Mouse (Mus musculus) midbrain, embryonic 15.5 days (tissue): ENCODE data around the gene Galnt9. TPM values are rescaled to one million over a fixed set of nuclear protein-coding genes. Genes with fewer than 3 reads are reported as not detected.

Experiments
- ATAC-seq: fragments of 200-750 bp; cut with Nextera tagmentation; replicated peaks from 2 replicates; pipeline ENCODE4 v1.8.0; 2017; ENCODE audit warnings: moderate TSS enrichment
- H3K27ac ChIP-seq: fragments of 300-500 bp; sonication (generic); 2 replicates; pipeline ENCODE4 v1.5.1; 2015; ENCODE audit warnings: mild to moderate bottlenecking, inconsistent platforms
- H3K27me3 ChIP-seq: fragments of 300-500 bp; sonication (generic); replicated peaks from 2 replicates; pipeline ENCODE4 v1.6.1; 2015; ENCODE audit warnings: inconsistent platforms
- H3K36me3 ChIP-seq: fragments of 300-500 bp; sonication (generic); replicated peaks from 2 replicates; pipeline ENCODE4 v1.6.1; 2015; ENCODE audit warnings: inconsistent platforms
- H3K4me1 ChIP-seq: fragments of 300-500 bp; sonication (generic); 2 replicates; pipeline ENCODE4 v1.6.1; 2015; ENCODE audit warnings: inconsistent platforms
- H3K4me2 ChIP-seq: fragments of 300-500 bp; sonication (generic); 2 replicates; pipeline ENCODE4 v1.6.1; 2015; ENCODE audit warnings: inconsistent platforms, mild to moderate bottlenecking, moderate library complexity
- H3K4me3 ChIP-seq: fragments of 300-500 bp; sonication (generic); 2 replicates; pipeline ENCODE4 v1.5.1; 2015; ENCODE audit warnings: mild to moderate bottlenecking, inconsistent platforms
- H3K9ac ChIP-seq: fragments of 300-500 bp; sonication (generic); 2 replicates; pipeline ENCODE4 v1.6.1; 2015; ENCODE audit warnings: mild to moderate bottlenecking, inconsistent platforms
- H3K9me3 ChIP-seq: fragments of 300-500 bp; sonication (generic); 2 replicates; pipeline ENCODE4 v1.6.1; 2016; ENCODE audit warnings: inconsistent platforms
- WGBS: fragments of 180-500 bp; shearing (Covaris S2); methylation state at CpG from one replicate; pipeline ENCODE4 v1.1.7; 2015; ENCODE audit warnings: mixed read lengths; 5-methylcytosine and 5-hydroxymethylcytosine counted together
- polyA plus RNA-seq: library from polyadenylated mRNA; unstranded; fragments of >200 nt; fragmentation: Nextera tagmentation; extraction: Ambion mirVana; gene quantifications from 2 replicates; pipeline ENCODE4 v1.2.1, GENCODE M21; 2015

The Galnt9 gene
- polyA plus RNA-seq, 1 experiment from 2014 or later = 26.8 TPM

DNA sequence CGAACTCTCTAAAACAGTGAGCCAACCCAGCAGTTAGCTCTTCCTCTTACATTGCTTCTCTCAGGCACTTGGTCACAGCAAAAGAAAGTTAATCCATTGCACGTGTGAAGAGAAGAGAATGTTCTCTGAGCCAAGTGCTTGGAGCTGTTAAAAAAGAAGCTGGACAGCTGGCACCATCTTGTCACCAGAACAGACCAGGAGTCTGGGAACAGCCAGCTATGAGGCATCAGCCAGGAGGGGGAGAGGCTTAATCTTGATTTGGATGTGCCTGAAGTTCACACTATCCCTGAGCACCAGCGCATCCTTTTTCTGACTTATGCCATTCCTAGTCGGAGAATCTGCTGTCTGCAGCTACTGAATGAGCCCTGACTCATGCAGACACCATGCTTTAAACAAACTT, 30.4 kb upstream of the Galnt9 start:
- Histone ChIP-seq H3K36me3 (no peaks in the 10 kb centered on the region), H3K4me3 (no peak overlapping the region), H3K27me3 (no peaks in the 10 kb centered on the region), H3K9me3 (no peaks in the 10 kb centered on the region), H3K4me2 (no peak overlapping the region), H3K9ac (no peak overlapping the region), H3K4me1 (no peaks in the 10 kb centered on the region), H3K27ac (no peak overlapping the region)
- WGBS = 81% methylated on average over 4 of the region's 4 CpGs
- no peak for ATAC-seq

DNA sequence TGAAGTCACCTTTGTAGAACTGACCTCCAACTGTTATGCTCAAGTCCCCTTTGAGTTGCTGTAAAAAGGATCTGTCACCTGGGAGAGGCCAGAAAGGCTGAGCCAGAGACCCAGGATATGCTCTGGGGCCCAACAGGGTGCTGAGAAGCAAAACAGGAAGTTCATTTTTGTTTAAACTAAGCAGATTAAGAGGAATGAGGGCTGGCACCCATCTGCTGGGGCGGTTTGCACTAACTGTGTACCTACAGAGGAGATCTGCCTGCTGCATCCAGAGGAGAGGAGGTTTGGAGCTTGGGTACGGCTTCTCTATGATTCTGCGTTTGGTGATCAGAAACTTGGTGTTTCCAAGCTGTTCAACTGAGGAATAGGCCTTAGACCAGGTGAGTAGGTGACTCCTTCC, 29.5 kb upstream of the Galnt9 start:
- no peaks in the 10 kb centered on the region for H3K9me3 ChIP-seq
- H3K36me3 ChIP-seq = no peaks in the 10 kb centered on the region
- H3K4me2 ChIP-seq = no peak overlapping the region
- H3K4me3 ChIP-seq = no peak overlapping the region
- H3K27ac ChIP-seq = no peak overlapping the region
- H3K27me3 ChIP-seq = no peaks in the 10 kb centered on the region
- 80% methylated on average over 3 of the region's 3 CpGs for WGBS
- no peak overlapping the region for H3K9ac ChIP-seq
- H3K4me1 ChIP-seq = no peaks in the 10 kb centered on the region
- ATAC-seq = no peak

DNA sequence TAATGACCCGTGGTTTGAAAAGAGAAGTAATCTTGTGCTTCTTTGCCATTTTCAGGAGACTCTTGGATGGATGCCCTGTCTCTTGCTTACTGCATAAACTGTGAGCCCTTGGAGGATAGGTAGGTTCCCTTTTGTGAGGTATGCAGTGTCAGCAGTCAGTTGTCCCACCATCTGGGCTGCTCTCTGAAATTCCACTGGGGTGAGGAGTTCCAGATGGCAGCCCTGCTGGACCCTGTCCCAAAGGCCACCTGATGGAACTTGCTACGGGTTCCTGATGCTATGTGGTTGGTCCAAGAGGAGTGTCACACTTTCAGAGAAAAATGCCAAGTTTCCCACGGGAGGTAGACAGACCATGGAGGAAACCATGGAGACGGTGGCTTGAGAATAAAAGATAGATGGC, 27.8 kb upstream of the Galnt9 start:
- H3K27me3 ChIP-seq = no peaks in the 10 kb centered on the region
- H3K4me2 ChIP-seq = no peak overlapping the region
- no peak overlapping the region for H3K4me3 ChIP-seq
- H3K36me3 ChIP-seq = no peaks in the 10 kb centered on the region
- no peak overlapping the region for H3K27ac ChIP-seq
- H3K4me1 ChIP-seq = no peaks in the 10 kb centered on the region
- no peak for ATAC-seq
- WGBS = 69% methylated on average over 4 of the region's 4 CpGs
- no peaks in the 10 kb centered on the region for H3K9me3 ChIP-seq
- no peak overlapping the region for H3K9ac ChIP-seq

DNA sequence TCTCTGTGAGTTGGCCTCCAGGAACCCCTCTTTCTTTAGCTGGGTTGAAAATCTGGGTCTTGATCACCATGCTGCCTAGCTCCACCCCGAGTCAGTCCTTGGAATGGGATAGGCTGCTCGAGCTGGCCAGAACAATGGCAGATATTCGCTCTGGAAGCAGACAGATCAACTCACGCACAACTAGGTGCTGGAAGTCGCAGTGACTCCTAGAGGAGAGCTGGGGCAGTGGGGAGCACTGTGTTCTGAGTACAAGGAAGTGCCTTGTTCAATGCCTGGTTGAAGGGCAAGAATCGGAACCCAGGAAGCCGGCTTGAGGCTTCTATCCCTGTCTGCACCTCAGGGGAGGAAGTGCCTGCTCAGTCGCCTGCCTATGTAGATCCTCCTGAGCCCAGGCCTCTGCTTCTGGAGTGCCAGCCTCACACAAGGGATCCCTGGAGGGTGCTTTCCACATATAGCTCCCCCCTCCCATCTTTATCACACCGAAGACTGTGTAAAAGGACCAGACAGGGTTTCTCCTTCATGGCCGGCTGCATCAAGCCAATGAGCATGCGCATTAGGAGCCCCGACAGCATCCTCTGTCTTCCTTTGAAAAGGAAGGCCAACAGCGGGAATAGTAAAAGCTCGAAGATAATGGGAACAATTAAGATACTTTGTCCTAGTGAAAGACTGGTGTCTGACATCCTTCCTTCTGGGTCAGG, 25.9 kb upstream of the Galnt9 start:
- whole genome bisulfite sequencing = 30% methylated on average over 14 of the region's 14 CpGs
- ATAC-seq = no peak

DNA sequence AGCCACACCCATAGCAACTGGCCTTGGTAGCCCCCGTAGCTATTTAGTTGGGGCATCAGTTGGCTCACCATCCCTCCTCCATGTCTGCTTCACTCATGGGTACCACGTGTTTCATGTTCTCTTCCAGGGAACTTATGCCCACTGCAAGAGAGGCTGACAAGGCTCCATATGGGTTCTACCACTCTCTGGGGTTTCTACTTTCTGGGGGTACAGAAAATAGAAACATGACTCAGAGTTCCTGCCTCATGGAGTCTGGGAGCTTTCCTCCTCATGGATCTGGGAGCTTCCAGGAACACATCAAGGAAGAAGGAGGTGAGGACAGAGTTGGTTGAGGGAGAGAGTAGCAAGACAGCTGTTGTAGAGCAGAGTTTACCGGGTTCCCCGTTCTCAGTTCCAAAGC, 23.2 kb upstream of the Galnt9 start:
- H3K4me2 ChIP-seq = no peak overlapping the region
- no peaks in the 10 kb centered on the region for H3K36me3 ChIP-seq
- H3K4me3 ChIP-seq = no peak overlapping the region
- no peaks in the 10 kb centered on the region for H3K27me3 ChIP-seq
- WGBS = 90% methylated on average over 4 of the region's 4 CpGs
- no peak for ATAC-seq
- no peaks in the 10 kb centered on the region for H3K4me1 ChIP-seq
- H3K9ac ChIP-seq = no peak overlapping the region
- H3K9me3 ChIP-seq = no peaks in the 10 kb centered on the region
- no peak overlapping the region for H3K27ac ChIP-seq

More for the DNA sequence above, 25.9 kb upstream of the Galnt9 start:
- H3K4me3 ChIP-seq = no peak overlapping the region
- no peaks in the 10 kb centered on the region for H3K4me1 ChIP-seq
- H3K27ac ChIP-seq = no peak overlapping the region
- H3K9me3 ChIP-seq = no peaks in the 10 kb centered on the region
- no peak overlapping the region for H3K9ac ChIP-seq
- H3K36me3 ChIP-seq = no peaks in the 10 kb centered on the region
- H3K4me2 ChIP-seq = peak overlapping the region; percentile 17; the same call in 1 of the 2 replicates
- H3K27me3 ChIP-seq = no peaks in the 10 kb centered on the region

DNA sequence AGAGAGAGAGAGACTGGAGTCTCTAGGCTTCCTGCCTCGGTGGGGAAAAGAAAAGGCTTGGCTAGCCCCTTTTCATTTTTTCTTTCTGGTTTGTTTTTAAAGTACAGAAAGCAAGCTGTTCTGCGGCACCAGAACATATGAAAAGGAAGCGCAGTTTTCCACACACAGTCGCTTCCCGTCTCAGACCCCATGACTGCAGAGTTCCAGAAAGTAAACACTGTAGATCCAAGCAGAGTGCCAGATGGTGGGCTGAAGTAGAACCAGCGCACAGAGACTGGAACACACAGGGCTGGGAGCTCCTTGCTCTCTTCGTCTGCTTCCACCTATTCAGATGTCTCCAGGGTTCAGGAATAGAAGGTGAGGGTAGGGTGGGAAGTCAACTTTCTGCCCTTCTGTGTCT, 22.3 kb upstream of the Galnt9 start:
- Histone ChIP-seq H3K4me1 (no peaks in the 10 kb centered on the region), H3K9me3 (no peaks in the 10 kb centered on the region), H3K4me2 (no peak overlapping the region), H3K27ac (no peak overlapping the region), H3K4me3 (no peak overlapping the region), H3K9ac (no peak overlapping the region), H3K36me3 (no peaks in the 10 kb centered on the region), H3K27me3 (no peaks in the 10 kb centered on the region)
- 79% methylated on average over 7 of the region's 7 CpGs for WGBS
- ATAC-seq = no peak

DNA sequence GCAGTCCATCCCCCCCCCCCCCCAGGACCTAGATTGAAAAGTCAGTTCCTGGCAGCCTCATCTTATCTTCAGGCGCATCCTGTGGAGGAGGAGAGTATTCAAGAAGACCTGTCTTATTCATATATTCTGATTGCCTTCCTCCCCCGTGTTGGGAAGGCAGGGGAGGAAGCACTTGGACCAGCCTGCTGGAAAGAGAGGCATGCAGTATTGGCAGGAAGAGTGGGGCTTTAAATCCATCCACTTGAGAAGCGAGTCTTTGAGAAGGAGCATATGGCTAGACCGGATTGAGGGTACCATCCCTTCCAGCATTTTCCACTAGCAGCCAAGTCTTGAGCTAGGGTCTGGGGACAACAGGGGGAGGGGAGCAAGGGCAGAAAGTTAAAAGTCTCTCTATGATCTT, 20.9 kb upstream of the Galnt9 start:
- WGBS = 77% methylated on average over 4 of the region's 4 CpGs

DNA sequence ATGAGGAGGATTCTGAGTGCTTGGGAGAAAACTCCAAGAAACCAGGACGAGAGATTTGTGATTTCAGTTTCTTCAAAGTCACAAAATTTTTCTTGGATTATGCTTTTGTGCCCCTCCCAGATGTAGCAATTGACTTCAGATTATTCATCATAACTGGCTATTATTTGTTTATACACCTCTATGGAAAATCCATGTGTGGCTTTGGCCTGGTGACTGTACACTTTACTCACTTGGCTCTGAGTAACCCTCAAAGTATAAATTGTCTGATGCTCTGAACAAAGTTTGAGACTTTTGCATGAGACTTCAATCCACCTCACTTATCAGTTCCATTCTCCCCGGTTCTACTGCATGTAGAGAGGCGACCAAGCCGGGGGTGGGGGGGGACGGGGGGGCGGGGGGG, 18.5 kb upstream of the Galnt9 start:
- H3K9ac ChIP-seq = no peak overlapping the region
- H3K9me3 ChIP-seq = no peaks in the 10 kb centered on the region
- no peaks in the 10 kb centered on the region for H3K36me3 ChIP-seq
- H3K27ac ChIP-seq = no peak overlapping the region
- H3K27me3 ChIP-seq = no peaks in the 10 kb centered on the region
- no peak for ATAC-seq
- no peak overlapping the region for H3K4me2 ChIP-seq
- no peak overlapping the region for H3K4me3 ChIP-seq
- H3K4me1 ChIP-seq = no peaks in the 10 kb centered on the region
- WGBS = 76% methylated on average over 6 of the region's 6 CpGs

More for the DNA sequence above, 20.9 kb upstream of the Galnt9 start:
- H3K27me3 ChIP-seq = no peaks in the 10 kb centered on the region
- no peaks in the 10 kb centered on the region for H3K36me3 ChIP-seq
- no peak for ATAC-seq
- H3K27ac ChIP-seq = no peak overlapping the region
- no peaks in the 10 kb centered on the region for H3K4me1 ChIP-seq
- no peak overlapping the region for H3K9ac ChIP-seq
- H3K4me2 ChIP-seq = no peak overlapping the region
- H3K4me3 ChIP-seq = no peak overlapping the region
- H3K9me3 ChIP-seq = no peaks in the 10 kb centered on the region

DNA sequence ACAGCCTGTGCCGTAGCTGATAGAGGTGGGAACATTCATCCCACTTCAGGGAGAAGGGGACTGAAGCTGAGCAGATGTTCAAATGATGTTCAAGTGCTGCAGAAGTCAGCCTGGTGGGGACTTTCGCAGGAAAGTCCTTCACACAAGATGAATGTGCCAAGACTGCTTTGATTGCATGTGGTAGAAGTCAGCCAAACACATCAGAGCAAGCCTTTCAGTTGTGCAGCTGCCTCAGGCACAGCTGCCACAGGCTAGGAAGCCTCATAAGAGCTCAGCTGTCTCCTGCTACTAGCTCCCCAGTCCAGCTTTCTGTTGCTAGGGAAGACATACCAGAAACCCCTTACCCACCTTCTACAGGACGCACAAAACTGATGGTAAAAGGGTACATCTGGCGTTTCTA, 17.6 kb upstream of the Galnt9 start:
- no peak for ATAC-seq
- no peak overlapping the region for H3K4me3 ChIP-seq
- no peaks in the 10 kb centered on the region for H3K4me1 ChIP-seq

DNA sequence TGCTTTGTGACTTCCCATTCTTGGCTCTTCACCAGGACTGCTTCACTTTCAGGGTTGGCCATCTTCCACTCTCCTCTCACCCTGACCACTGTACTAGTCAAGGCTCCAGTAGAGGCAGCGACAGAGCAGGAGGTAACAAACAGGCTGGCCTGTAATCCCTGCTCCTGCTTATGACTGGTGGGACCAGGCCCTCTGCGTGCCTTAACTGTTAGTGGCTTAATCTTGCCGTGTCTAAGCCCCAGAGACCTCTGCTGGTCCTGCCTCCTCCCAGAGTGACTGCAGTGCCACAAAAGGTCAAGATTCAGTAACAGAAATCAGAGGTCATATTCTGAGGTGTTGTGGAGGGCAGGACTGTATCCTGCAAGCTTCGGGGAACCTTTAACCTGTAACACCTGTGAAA, 13.1 kb upstream of the Galnt9 start:
- H3K4me3 ChIP-seq = no peak overlapping the region
- H3K27me3 ChIP-seq = no peaks in the 10 kb centered on the region
- WGBS = 63% methylated on average over 4 of the region's 4 CpGs
- H3K36me3 ChIP-seq = no peaks in the 10 kb centered on the region
- H3K4me2 ChIP-seq = no peak overlapping the region
- no peaks in the 10 kb centered on the region for H3K4me1 ChIP-seq
- H3K9me3 ChIP-seq = no peaks in the 10 kb centered on the region
- ATAC-seq = no peak
- no peak overlapping the region for H3K27ac ChIP-seq
- H3K9ac ChIP-seq = no peak overlapping the region

More for the DNA sequence above, 17.6 kb upstream of the Galnt9 start:
- Histone ChIP-seq H3K36me3 (no peaks in the 10 kb centered on the region), H3K27ac (no peak overlapping the region), H3K27me3 (no peaks in the 10 kb centered on the region), H3K9ac (no peak overlapping the region), H3K9me3 (no peaks in the 10 kb centered on the region), H3K4me2 (no peak overlapping the region)
- WGBS = 85% methylated on average over 4 of the region's 4 CpGs

DNA sequence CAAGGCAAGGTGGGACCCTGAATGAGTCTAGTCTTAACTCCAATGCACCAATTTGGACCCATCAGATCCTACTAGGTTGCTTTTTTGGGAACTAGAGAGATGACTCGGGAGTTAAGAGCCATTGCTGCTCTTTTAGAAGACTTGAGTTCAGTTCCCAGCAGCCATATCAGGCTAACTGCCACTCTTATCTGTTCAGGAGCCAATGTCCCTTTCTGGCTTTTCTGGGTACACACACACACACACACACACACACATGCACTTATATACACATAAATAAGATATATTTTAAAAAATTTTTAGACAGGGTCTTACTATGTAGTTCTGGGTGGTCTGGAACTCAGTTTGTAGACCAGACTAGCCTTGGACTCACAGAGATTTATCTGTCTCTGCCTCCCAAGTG, 9.8 kb upstream of the Galnt9 start:
- Histone ChIP-seq H3K9ac (no peak overlapping the region), H3K4me1 (no peaks in the 10 kb centered on the region), H3K4me2 (no peak overlapping the region), H3K4me3 (no peak overlapping the region), H3K36me3 (no peaks in the 10 kb centered on the region), H3K27ac (no peak overlapping the region), H3K9me3 (no peaks in the 10 kb centered on the region), H3K27me3 (no peaks in the 10 kb centered on the region)
- WGBS = 78% methylated on average over 1 of the region's 1 CpGs
- no peak for ATAC-seq

DNA sequence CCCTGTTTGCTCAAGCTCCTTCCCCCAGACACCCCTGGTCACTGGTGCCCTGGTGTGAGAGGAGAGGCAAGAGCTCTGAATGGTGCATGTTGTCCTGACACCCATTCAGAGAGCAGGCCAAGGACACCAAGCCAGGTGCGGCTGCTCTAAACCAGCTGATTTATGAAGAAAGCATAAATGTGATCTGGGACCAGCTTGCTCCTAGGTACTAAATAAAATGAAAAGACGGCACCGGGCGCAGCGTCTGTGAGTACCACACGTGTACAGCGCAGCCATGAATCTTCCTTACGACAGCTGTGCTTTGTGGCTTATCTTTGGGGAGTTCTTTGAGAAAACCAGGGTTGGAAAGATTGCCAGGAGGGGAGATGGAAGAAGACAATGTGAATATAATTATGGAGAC, 8.2 kb upstream of the Galnt9 start:
- H3K4me1 ChIP-seq = no peaks in the 10 kb centered on the region
- 87% methylated on average over 8 of the region's 8 CpGs for WGBS
- no peaks in the 10 kb centered on the region for H3K36me3 ChIP-seq
- no peak overlapping the region for H3K27ac ChIP-seq
- no peak overlapping the region for H3K9ac ChIP-seq
- no peak overlapping the region for H3K4me2 ChIP-seq
- H3K4me3 ChIP-seq = no peak overlapping the region
- ATAC-seq = no peak
- H3K9me3 ChIP-seq = no peaks in the 10 kb centered on the region
- no peaks in the 10 kb centered on the region for H3K27me3 ChIP-seq

DNA sequence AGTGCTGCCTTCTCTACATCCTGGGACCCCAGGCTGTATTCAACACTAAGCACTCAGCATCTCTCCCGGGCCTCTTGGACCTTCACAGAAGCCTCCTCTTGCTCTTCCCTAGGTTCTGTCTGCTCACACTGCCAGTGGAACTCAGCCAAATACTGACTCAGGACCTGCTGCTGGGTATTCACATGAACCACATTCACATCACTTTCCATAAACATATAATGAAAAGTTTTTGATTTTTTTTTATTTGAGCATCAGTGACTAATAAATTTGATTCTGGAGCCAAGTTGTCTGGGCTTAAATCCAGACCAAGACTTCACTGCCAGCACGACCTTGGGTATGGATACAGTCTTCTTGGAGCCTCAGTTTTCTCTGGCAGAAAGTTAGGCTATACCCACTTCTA, 3.2 kb upstream of the Galnt9 start:
- peaks cover 31% of the 10 kb centered on the region for H3K27me3 ChIP-seq
- H3K36me3 ChIP-seq = no peaks in the 10 kb centered on the region
- H3K27ac ChIP-seq = no peak overlapping the region
- H3K4me3 ChIP-seq = no peak overlapping the region
- H3K9ac ChIP-seq = no peak overlapping the region
- 62% methylated on average over 2 of the region's 2 CpGs for WGBS
- H3K4me2 ChIP-seq = no peak overlapping the region
- peaks cover 16% of the 10 kb centered on the region for H3K4me1 ChIP-seq
- ATAC-seq = no peak
- H3K9me3 ChIP-seq = no peaks in the 10 kb centered on the region
